Mouse (Mus musculus) heart, postnatal 0 days (tissue): Measurements from ENCODE around the gene Hist1h1c. TPM values are rescaled to one million over a fixed set of nuclear protein-coding genes. Genes with fewer than 3 reads are reported as not detected.
A peak's percentile ranks its signal among the peaks of the same experiment; 100 is the strongest.

Source experiments
- ATAC-seq: fragments of 200-750 bp; cut with Nextera tagmentation; 2 replicates; pipeline ENCODE4 v1.8.0; 2017; ENCODE audit warnings: low read depth, moderate number of reproducible peaks, moderate library complexity; ENCODE audit not compliant: insufficient read depth
- DNase-seq: peaks from one replicate; pipeline ENCODE4 v3.0.0-alpha.2; 2016; ENCODE audit warnings: low spot score
- H3K27ac ChIP-seq: fragments of 300-500 bp; sonication (generic); 2 replicates; pipeline ENCODE4 v1.5.1; 2014; ENCODE audit warnings: low read depth, mild to moderate bottlenecking
- H3K27me3 ChIP-seq: fragments of 300-500 bp; sonication (generic); 2 replicates; pipeline ENCODE4 v1.6.1; 2014; ENCODE audit warnings: low read length, mixed read lengths; ENCODE audit not compliant: control insufficient read depth, insufficient read depth
- H3K36me3 ChIP-seq: fragments of 300-500 bp; sonication (generic); replicated peaks from 2 replicates; pipeline ENCODE4 v1.6.1; 2014; ENCODE audit warnings: low read length, mixed read lengths; ENCODE audit not compliant: control insufficient read depth, insufficient read depth
- H3K4me1 ChIP-seq: fragments of 300-500 bp; sonication (generic); 2 replicates; pipeline ENCODE4 v1.6.1; 2014; ENCODE audit warnings: antibody characterized with exemption; ENCODE audit not compliant: control insufficient read depth, insufficient read depth
- H3K4me2 ChIP-seq: fragments of 300-500 bp; sonication (generic); 2 replicates; pipeline ENCODE4 v1.6.1; 2014; ENCODE audit warnings: low read depth, mild to moderate bottlenecking, low read length, moderate library complexity
- H3K4me3 ChIP-seq: fragments of 300-500 bp; sonication (generic); 2 replicates; pipeline ENCODE4 v1.5.1; 2014; ENCODE audit warnings: low read depth, low read length
- H3K9ac ChIP-seq: fragments of 300-500 bp; sonication (generic); replicated peaks from 2 replicates; pipeline ENCODE4 v1.6.1; 2014; ENCODE audit warnings: low read depth, low read length, mixed read lengths
- H3K9me3 ChIP-seq: fragments of 300-500 bp; sonication (generic); replicated peaks from 2 replicates; pipeline ENCODE4 v1.6.1; 2016; ENCODE audit warnings: low read length; ENCODE audit not compliant: control insufficient read depth
- CTCF ChIP-seq: IDR thresholded peaks from 2 replicates; pipeline ENCODE4 v1.5.1; 2016; ENCODE audit warnings: antibody characterized with exemption, control low read depth, low read depth
- EP300 ChIP-seq: IDR thresholded peaks from 2 replicates; pipeline ENCODE4 v1.6.1; 2016; ENCODE audit warnings: antibody characterized with exemption, low read depth
- WGBS: fragments of 180-500 bp; shearing (Covaris S2); extraction: QIAGEN DNeasy Blood & Tissue Kit; methylation state at CpG from one replicate; pipeline ENCODE4 v1.1.7; 2014; 5-methylcytosine and 5-hydroxymethylcytosine counted together
- polyA plus RNA-seq: library from polyadenylated mRNA; unstranded; fragments of >200 nt; fragmentation: Nextera tagmentation; extraction: Ambion mirVana; gene quantifications from 2 replicates; pipeline ENCODE4 v1.2.1, GENCODE M21; 2015
- total RNA-seq: library from RNA; depleted of rRNA; stranded (reverse); fragments of >200 nt; gene quantifications from 2 replicates; pipeline ENCODE4 v1.2.3, GENCODE M21; 2014; ENCODE audit warnings: low replicate concordance

Gene Hist1h1c
- total and polyA plus RNA-seq, 2 experiments from 2014 or later, result 101 to 770 TPM

GRCm38 (mm10) chr13:23743215-23743614 lies 4.6 kb downstream of the Hist1h1c start:
- WGBS, result 81% methylated on average over 5 of the region's 5 CpGs
- Histone ChIP-seq H3K27me3 (no peaks in the 10 kb centered on the region), H3K4me3 (no peak overlapping the region), H3K9me3 (no peaks in the 10 kb centered on the region), H3K4me2 (no peak overlapping the region), H3K9ac (no peak overlapping the region), H3K36me3 (no peaks in the 10 kb centered on the region), H3K4me1 (peaks cover 19% of the 10 kb centered on the region), H3K27ac (no peak overlapping the region)
- ATAC-seq, result no peak
- no peak for DNase-seq
- no peak for TF ChIP-seq EP300
- no peak for TF ChIP-seq CTCF

GRCm38 (mm10) chr13:23743963-23744362 lies 5.4 kb downstream of the Hist1h1c start:
- peak overlapping the region; percentile 46; the same call in 1 of the 2 replicates for H3K9ac ChIP-seq
- DNase-seq (no peak), ATAC-seq (no peak)
- no peaks in the 10 kb centered on the region for H3K27me3 ChIP-seq
- peaks cover 19% of the 10 kb centered on the region for H3K4me1 ChIP-seq
- no peaks in the 10 kb centered on the region for H3K9me3 ChIP-seq
- H3K4me3 ChIP-seq, result peak overlapping the region; percentile 38; the same call in 1 of the 2 replicates
- no peak overlapping the region for H3K27ac ChIP-seq
- no peak for TF ChIP-seq EP300
- no peak for TF ChIP-seq CTCF
- peak overlapping the region; percentile 60; the same call in 1 of the 2 replicates for H3K4me2 ChIP-seq
- WGBS, result 50% methylated on average over 4 of the region's 4 CpGs
- H3K36me3 ChIP-seq, result no peaks in the 10 kb centered on the region

- Histone ChIP-seq H3K4me2 (peak overlapping the region; percentile 60), H3K27ac (peak overlapping the region; percentile 59), H3K36me3 (no peaks in the 10 kb centered on the region), H3K9ac (peak overlapping the region; percentile 46; the same call in 1 of the 2 replicates), H3K9me3 (no peaks in the 10 kb centered on the region), H3K4me1 (peaks cover 19% of the 10 kb centered on the region), H3K4me3 (peak overlapping the region; percentile 38), H3K27me3 (no peaks in the 10 kb centered on the region)
- ATAC-seq (no peak), DNase-seq (no peak)
- no peak for TF ChIP-seq EP300
- no peak for TF ChIP-seq CTCF
- WGBS, result 3% methylated on average over 18 of the region's 36 CpGs
These were observed 6.1 kb downstream of the Hist1h1c start for GRCm38 (mm10) chr13:23744421-23745380.

- ATAC-seq, result peak; percentile 60
- Histone ChIP-seq H3K9ac (peak within 1 kb of the TSS; percentile 49), H3K4me2 (peak within 1 kb of the TSS; percentile 60), H3K4me1 (peaks cover 16% of the 10 kb centered on the region; the same call in 1 of the 2 replicates), H3K4me3 (peak within 1 kb of the TSS; percentile 38), H3K36me3 (no peaks in the 10 kb centered on the region), H3K9me3 (no peaks in the 10 kb centered on the region), H3K27ac (peak within 1 kb of the TSS; percentile 98), H3K27me3 (no peaks in the 10 kb centered on the region)
- 0 out of 2 replicates have a peak, but pooled peaks have one; percentile 6 for TF ChIP-seq EP300
- TF ChIP-seq CTCF, result no peak
- 2% methylated on average over 24 of the region's 28 CpGs for WGBS
- DNase-seq, result peak; percentile 96
These were observed 7.0 kb downstream of the Hist1h1c start, which contains the start of gene Hist1h3c for GRCm38 (mm10) chr13:23745381-23746161. TSS of gene Hist1h3c (minus strand) at chr13:23745602.
